Comparison of ENCODE assay signal across 24 mouse cellular contexts in the genomic region with DNA sequence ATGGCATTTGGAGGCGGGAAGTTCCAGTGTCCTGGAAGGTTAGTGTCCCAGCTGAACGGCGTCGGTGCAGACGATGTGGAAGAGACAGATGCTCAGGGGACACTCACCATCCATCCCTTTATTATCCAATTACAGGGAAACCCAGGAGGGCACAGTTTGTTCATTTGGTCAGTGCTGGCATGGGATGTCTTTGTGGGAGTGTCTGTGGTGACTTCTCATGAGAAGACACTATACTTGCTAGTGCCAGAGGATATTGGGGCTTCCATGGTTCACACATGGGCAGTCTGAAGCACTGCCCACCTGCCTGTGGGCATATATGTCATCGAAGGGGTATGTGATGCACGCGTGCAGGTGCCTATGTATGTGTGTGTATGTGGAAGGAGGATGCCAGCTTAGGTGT.
DNase-seq lines count a peak whose midpoint lies in the region; ATAC-seq lines count a peak whose summit lies in the region.
"Had no signal": no experiment of that assay in that cellular context is flagged by ENCODE, and none has a peak within 500 bp of the region (broad histone marks: within the 10 kb centered on the region; RNA-seq: fewer than 3 reads in every experiment).

No protein-coding gene starts in this region.

- H3K9me3 ChIP-seq in intestine, embryonic 14.5 days (ENCODE audit: control insufficient read depth, low read length), result no peaks in the 10 kb centered on the region
- H3K9me3 ChIP-seq in intestine, embryonic 15.5 days, result no peaks in the 10 kb centered on the region
- H3K9me3 ChIP-seq in stomach, embryonic 16.5 days (replicated peaks; ENCODE audit: control insufficient read depth, low read length), result no peaks in the 10 kb centered on the region
- no peaks in the 10 kb centered on the region for H3K9me3 ChIP-seq in liver, embryonic 12.5 days (replicated peaks)
- H3K9me3 ChIP-seq: embryonic facial prominence, embryonic 10.5 days; embryonic facial prominence, embryonic 12.5 days; forebrain, embryonic 13.5 days; forebrain, embryonic 15.5 days had no signal

- H3K27me3 ChIP-seq in intestine, embryonic 14.5 days (replicated peaks; ENCODE audit: control insufficient read depth, insufficient read depth, low read length), result no peaks in the 10 kb centered on the region
- no peaks in the 10 kb centered on the region for H3K27me3 ChIP-seq in intestine, embryonic 15.5 days (replicated peaks)
- no peaks in the 10 kb centered on the region for H3K27me3 ChIP-seq in stomach, embryonic 16.5 days (ENCODE audit: control insufficient read depth, insufficient read depth, low read length)
- no peaks in the 10 kb centered on the region for H3K27me3 ChIP-seq in liver, embryonic 12.5 days (replicated peaks)
- H3K27me3 ChIP-seq: CH12.LX; embryonic facial prominence, embryonic 12.5 days; forebrain, embryonic 13.5 days; forebrain, embryonic 15.5 days; Patski had no signal

- no peak overlapping the region for H3K27ac ChIP-seq in intestine, embryonic 14.5 days (ENCODE audit: low read depth)
- no peak overlapping the region for H3K27ac ChIP-seq in intestine, embryonic 15.5 days
- peak overlapping the region; percentile 33; the same call in 1 of the 2 replicates for H3K27ac ChIP-seq in stomach, embryonic 16.5 days (ENCODE audit: low read length)
- no peak overlapping the region for H3K27ac ChIP-seq in liver, embryonic 12.5 days
- H3K27ac ChIP-seq: embryonic facial prominence, embryonic 10.5 days; embryonic facial prominence, embryonic 12.5 days; forebrain, embryonic 13.5 days; forebrain, embryonic 15.5 days had no signal

- no peak overlapping the region for H3K4me3 ChIP-seq in intestine, embryonic 14.5 days (ENCODE audit: low read depth, low read length)
- H3K4me3 ChIP-seq in intestine, embryonic 15.5 days (replicated peaks), result no peak overlapping the region
- H3K4me3 ChIP-seq in stomach, embryonic 16.5 days (replicated peaks; ENCODE audit: low read length), result no peak overlapping the region
- H3K4me3 ChIP-seq in liver, embryonic 12.5 days, result no peak overlapping the region
- H3K4me3 ChIP-seq: embryonic facial prominence, embryonic 10.5 days; embryonic facial prominence, embryonic 12.5 days; forebrain, embryonic 13.5 days; forebrain, embryonic 15.5 days had no signal

- ATAC-seq in frontal cortex, adult (ENCODE audit: low TSS enrichment), result peak; percentile 71; the same call in 1 of the 2 replicates
- ATAC-seq in intestine, embryonic 14.5 days (replicated peaks; ENCODE audit: low FRiP score, low TSS enrichment, low read depth), result no peak
- no peak for ATAC-seq in intestine, embryonic 15.5 days
- ATAC-seq in stomach, embryonic 16.5 days (ENCODE audit: insufficient read depth, low FRiP score), result peak; percentile 37; the same call in 1 of the 2 replicates
- no peak for ATAC-seq in liver, embryonic 12.5 days
- ATAC-seq: activated CD4-positive, CD25-positive, alpha-beta regulatory T cell, adult 4 months; CD4-positive, CD25-positive, alpha-beta regulatory T cell, adult 4 months; forebrain, embryonic 13.5 days; forebrain, embryonic 15.5 days; Patski had no signal

- no peaks in the 10 kb centered on the region for H3K4me1 ChIP-seq in intestine, embryonic 14.5 days (replicated peaks; ENCODE audit: control insufficient read depth, insufficient read depth, low read length)
- no peaks in the 10 kb centered on the region for H3K4me1 ChIP-seq in intestine, embryonic 15.5 days (replicated peaks)
- 0 out of 2 replicates have a peak, but pooled peaks cover 6% of the 10 kb centered on the region for H3K4me1 ChIP-seq in stomach, embryonic 16.5 days (ENCODE audit: control insufficient read depth, insufficient read depth, low read length)
- H3K4me1 ChIP-seq in liver, embryonic 12.5 days, result no peaks in the 10 kb centered on the region
- H3K4me1 ChIP-seq: embryonic facial prominence, embryonic 10.5 days; embryonic facial prominence, embryonic 12.5 days; forebrain, embryonic 13.5 days; forebrain, embryonic 15.5 days had no signal

- WGBS in intestine, embryonic 14.5 days, result 82% methylated on average over 8 of the region's 8 CpGs
- 86% methylated on average over 8 of the region's 8 CpGs for WGBS in intestine, embryonic 15.5 days
- 70% methylated on average over 8 of the region's 8 CpGs for WGBS in stomach, embryonic 16.5 days
- WGBS in liver, embryonic 12.5 days (ENCODE audit: insufficient replicate concordance), result 74% methylated on average over 8 of the region's 8 CpGs

- no peak for DNase-seq in frontal cortex, adult 2 months (ENCODE audit: extremely low spot score in 1 of 2, low spot score in 1 of 2)
- DNase-seq in intestine, embryonic 14.5 days (ENCODE audit: low spot score), result peak; percentile 34
- DNase-seq: adrenal gland, adult 8-10 months; adrenal gland, postnatal 14 days; adrenal gland, postnatal 36 days; B cell, adult 2 months; cerebellum, adult 11-12 months; cerebellum, adult 2 months; cerebellum, adult 9-10 months; cerebellum, postnatal 10 days; cerebellum, postnatal 25 days had no signal

- no peaks in the 10 kb centered on the region for H3K36me3 ChIP-seq in intestine, embryonic 14.5 days (ENCODE audit: control insufficient read depth, insufficient read depth, low read length)
- no peaks in the 10 kb centered on the region for H3K36me3 ChIP-seq in intestine, embryonic 15.5 days
- no peaks in the 10 kb centered on the region for H3K36me3 ChIP-seq in stomach, embryonic 16.5 days (ENCODE audit: control insufficient read depth, insufficient read depth, low read length)
- H3K36me3 ChIP-seq in liver, embryonic 12.5 days, result no peaks in the 10 kb centered on the region
- H3K36me3 ChIP-seq: embryonic facial prominence, embryonic 12.5 days; forebrain, embryonic 15.5 days; G1E had no signal

- H3K4me2 ChIP-seq in intestine, embryonic 14.5 days (ENCODE audit: low read length), result no peak overlapping the region
- no peak overlapping the region for H3K4me2 ChIP-seq in intestine, embryonic 15.5 days (replicated peaks)
- H3K4me2 ChIP-seq in stomach, embryonic 16.5 days (ENCODE audit: low read depth, low read length), result no peak overlapping the region
- H3K4me2 ChIP-seq in liver, embryonic 12.5 days, result no peak overlapping the region
- H3K4me2 ChIP-seq: embryonic facial prominence, embryonic 12.5 days; forebrain, embryonic 13.5 days; forebrain, embryonic 15.5 days had no signal

- no peak overlapping the region for H3K9ac ChIP-seq in intestine, embryonic 14.5 days (ENCODE audit: low read length)
- H3K9ac ChIP-seq in intestine, embryonic 15.5 days, result no peak overlapping the region
- H3K9ac ChIP-seq in stomach, embryonic 16.5 days (ENCODE audit: low read length), result no peak overlapping the region
- no peak overlapping the region for H3K9ac ChIP-seq in liver, embryonic 12.5 days
- H3K9ac ChIP-seq: embryonic facial prominence, embryonic 12.5 days; forebrain, embryonic 13.5 days; forebrain, embryonic 15.5 days had no signal

Comparison
In these comparisons a context has a peak if more than half of its experiments do, and no peak if none do; other contexts are left out.
1. ATAC-seq: peak in frontal cortex, adult (single experiment) and stomach, embryonic 16.5 days (single experiment); none in intestine, embryonic 14.5 days (single experiment), intestine, embryonic 15.5 days (single experiment) and liver, embryonic 12.5 days (single experiment).